Mouse (Mus musculus) erythroblast, adult 5-6 weeks (primary cell): ENCODE data around the gene Baz2b. TPM values are rescaled to one million over a fixed set of nuclear protein-coding genes. Genes with fewer than 3 reads are reported as not detected.

Experiments used
- ATAC-seq: replicated peaks from 2 replicates; pipeline ENCODE4 v1.8.0; 2016; ENCODE audit warnings: moderate number of reproducible peaks, mild to moderate bottlenecking, moderate TSS enrichment, inconsistent platforms; ENCODE audit not compliant: poor library complexity, low FRiP score, severe bottlenecking
- total RNA-seq, 2 experiments: library from RNA; stranded (forward) in 1 of 2; stranded (reverse) in 1 of 2; fragments of 150-400 nt in 1 of 2; fragments of 200-764, 138-1000 nt in 1 of 2; gene quantifications; 2 replicates each; pipeline versions ENCODE4 v1.2.3 to v1.2.4; 2015 to 2017; ENCODE audit warnings: low replicate concordance in 2 of 2

The Baz2b gene
- total RNA-seq (2015; ENCODE audit: low replicate concordance) (59.8 and 90.3 TPM in 2 replicates), total RNA-seq (2017; ENCODE audit: low replicate concordance) (116 and 119 TPM in 2 replicates)

DNA sequence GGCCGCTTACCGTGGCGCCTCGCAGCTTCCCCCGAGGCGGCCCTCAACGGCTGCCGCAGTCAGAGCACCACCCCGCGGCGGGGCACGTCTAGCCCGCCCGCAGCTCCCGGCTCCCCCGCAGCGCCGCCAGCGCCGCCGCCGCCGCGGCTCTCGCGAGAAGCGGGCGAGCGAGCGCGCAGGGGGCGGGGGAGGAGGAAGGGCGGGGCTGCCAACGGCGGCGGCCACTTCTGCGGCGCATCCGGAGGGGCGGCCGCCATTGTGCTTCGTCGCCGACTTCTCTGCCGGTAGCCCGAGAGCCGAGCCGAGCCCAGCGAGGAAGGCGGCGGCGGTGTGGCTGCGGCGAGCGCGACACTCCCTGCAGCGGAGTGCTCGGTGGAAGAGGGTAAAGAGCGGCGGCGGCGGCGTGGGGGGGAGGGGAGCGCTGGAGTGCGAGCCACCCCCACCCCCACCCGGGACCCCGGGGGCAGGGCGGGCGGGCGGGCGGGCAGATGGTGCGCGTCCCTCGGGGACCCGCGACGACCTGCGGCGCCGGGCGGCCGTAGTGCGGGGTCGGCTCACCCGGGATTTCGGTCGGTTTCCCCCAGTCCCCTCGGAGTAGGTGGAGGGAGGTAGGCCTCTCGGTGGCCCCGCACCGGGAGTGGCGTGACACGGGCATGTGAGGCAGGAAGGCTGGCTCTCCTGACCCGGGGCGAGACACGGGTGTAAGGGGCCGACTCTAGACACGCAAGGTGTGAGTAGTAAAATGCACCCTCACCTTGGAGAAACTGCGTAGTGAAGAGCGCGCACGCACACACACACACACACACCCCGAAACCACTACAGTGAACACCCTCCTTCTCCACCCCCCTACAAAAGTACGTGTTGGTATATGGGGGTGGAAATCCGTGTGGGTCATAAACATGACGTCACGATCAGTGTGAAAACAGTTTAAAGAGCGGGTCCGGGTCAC is at the start of gene Baz2b, which contains the start of gene March7:
Gene Baz2b (minus strand): TSS at position 137 of the 949 bp plus-strand sequence.
Gene March7 (plus strand): TSS at position 185 of the 949 bp plus-strand sequence.
- ATAC-seq: peak; percentile 81

DNA sequence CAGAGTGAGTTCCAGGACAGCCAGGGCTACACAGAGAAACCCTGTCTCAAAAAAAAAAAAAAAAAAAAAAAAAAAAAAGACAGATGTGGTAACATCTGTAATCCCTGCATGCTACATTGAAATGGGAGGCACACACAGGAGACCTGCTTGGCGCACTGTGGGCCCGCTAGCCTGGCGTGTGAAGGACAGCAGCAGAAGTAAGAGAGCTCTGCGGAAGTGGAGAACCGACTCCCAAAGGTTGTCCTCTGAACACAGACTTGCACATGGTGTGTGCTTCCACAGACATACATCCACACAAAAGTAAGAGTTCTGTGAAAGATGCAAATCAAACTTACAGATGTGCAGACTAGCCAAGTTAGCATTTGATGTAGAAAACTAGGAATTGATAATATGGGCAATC is 49.5 kb upstream of the Baz2b start:
- no peak for ATAC-seq

- no peak for ATAC-seq
These were observed 47.1 kb upstream of the Baz2b start for GRCm38 (mm10) chr2:60256751-60257150.

GRCm38 (mm10) chr2:60253506-60253905 is 43.9 kb upstream of the Baz2b start:
- ATAC-seq: no peak

GRCm38 (mm10) chr2:60252782-60253181 is 43.1 kb upstream of the Baz2b start:
- ATAC-seq: no peak

DNA sequence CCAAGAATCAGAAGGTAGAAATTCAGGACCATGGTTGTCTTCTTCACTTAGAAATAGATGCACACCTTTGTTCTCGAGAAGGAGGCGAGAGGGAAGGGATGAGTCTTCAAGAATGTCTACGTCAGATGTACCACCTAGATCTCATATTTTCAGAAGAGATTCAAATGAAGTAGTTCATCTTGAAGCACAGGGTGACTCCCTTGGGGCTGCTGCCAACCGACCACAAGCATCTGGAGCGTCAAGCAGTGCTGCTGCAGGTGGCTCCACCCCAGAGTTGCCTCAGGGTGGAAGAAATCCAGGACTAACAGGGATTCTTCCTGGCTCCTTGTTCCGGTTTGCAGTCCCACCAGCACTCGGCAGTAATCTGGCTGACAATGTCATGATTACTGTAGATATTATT is 24.9 kb upstream of the Baz2b start:
- ATAC-seq: no peak

DNA sequence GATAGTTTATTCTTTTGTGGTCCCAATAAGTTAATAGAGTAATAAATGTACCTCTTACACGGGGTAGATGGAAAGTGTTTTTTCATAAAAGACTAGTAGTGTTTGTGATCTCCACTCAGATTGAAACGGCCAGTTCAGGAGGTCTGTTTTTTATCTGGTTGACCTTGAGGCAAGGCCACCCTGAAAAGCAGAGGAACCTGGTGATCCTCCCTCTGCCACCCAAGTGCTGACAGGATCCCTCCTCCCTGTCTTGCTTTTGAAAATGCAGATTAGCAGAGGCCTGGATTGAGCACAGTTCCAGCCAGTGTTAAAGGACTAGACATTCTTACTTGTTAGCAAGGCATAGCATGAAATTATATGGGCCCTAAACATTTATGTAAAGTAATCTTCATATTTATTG is 23.5 kb upstream of the Baz2b start:
- no peak for ATAC-seq

- no peak for ATAC-seq
These were observed 20.7 kb upstream of the Baz2b start for GRCm38 (mm10) chr2:60230361-60230760.

- no peak for ATAC-seq
These were observed 18.8 kb upstream of the Baz2b start for GRCm38 (mm10) chr2:60228470-60228869.

- ATAC-seq: no peak
These were observed 13.8 kb upstream of the Baz2b start for GRCm38 (mm10) chr2:60223489-60223888.

- no peak for ATAC-seq
These were observed 12.3 kb upstream of the Baz2b start for GRCm38 (mm10) chr2:60221954-60222353.

GRCm38 (mm10) chr2:60221236-60221635 is 11.6 kb upstream of the Baz2b start:
- no peak for ATAC-seq

DNA sequence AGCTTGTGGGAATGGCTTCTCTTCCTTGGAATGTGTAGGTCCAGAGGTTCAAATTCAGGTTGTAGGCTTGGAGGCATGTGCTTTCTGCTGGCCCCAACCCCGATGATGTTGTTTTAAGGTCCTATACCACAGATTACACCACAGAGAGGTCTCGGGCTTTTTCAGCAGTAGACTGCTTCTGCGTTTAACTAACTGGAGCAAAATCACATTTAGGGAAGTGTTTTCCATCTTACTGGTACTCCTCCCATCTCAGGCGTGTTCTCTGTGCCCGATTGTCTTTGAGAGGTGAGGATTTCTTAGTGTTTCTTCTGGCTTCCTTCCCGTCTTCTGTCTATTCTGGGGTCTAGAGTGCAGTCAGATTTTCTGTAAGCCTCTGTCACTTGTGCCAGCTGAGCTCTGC is 8.0 kb upstream of the Baz2b start:
- ATAC-seq: no peak

- no peak for ATAC-seq
These were observed 7.0 kb upstream of the Baz2b start for GRCm38 (mm10) chr2:60216547-60217153.

DNA sequence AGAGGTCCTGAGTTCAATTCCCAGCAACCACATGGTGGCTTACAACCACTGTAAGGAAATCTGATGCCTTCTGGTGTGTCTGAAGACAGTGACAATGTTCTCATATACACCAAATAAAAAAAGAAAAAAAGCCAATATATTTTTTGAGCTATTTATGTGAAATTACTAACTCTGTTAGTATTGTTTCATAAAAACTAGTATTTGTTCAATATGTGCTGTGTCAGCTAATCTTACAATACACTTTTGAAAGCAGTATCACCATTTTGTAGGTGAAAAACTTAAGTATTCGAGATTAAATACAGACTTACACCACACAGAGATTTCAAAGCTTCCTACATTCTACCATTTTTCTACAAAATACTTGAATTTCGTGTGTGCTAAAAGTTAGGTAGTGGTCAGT is 5.0 kb upstream of the Baz2b start:
- no peak for ATAC-seq

- no peak for ATAC-seq
These were observed 2.8 kb upstream of the Baz2b start for GRCm38 (mm10) chr2:60212488-60212887.

DNA sequence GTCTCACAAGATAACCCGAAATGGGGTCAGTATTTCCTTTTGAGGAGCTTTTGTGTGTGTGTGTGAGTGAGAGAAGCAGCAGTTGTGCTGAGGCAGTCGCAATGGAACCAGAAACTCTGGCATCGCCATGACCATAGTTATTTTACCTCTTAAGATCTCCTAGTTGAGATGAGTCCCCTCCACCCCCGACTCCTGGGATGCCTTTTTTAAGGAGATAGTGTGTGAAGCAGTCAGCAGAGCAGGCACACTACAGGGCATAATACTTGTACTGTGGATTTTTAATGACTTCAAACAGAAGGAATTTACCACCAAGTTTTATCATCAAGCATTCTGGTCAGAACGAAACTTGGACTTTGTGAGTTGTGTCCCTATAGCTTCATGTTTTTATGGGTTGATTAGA is 1.2 kb upstream of the Baz2b start:
- ATAC-seq: no peak

- ATAC-seq: peak; percentile 51
These were observed 472 bp downstream of the Baz2b start for GRCm38 (mm10) chr2:60209122-60209611.

GRCm38 (mm10) chr2:60205795-60206194 is 3.8 kb downstream of the Baz2b start:
- no peak for ATAC-seq

- no peak for ATAC-seq
These were observed 5.5 kb downstream of the Baz2b start for GRCm38 (mm10) chr2:60204162-60204561.

DNA sequence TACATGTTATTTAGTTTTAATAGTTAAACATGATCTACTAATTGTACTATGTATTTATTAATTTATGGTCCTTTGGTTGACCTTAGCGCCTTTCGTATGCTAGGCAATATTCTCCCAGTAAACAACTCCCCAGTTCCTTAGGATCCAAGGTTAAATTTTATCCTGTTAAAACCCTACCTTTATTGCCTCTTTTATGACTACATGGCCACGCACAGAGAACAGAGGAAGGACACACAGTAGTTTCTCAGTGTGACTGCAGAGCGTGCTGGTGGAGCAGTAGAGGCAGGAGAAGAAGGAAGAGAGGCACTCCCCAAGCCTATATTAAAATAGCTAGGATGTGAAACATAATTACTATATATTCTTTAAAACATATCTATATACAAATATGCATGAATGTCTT is 5.9 kb downstream of the Baz2b start:
- ATAC-seq: no peak
